Comparison of ENCODE assay signal across 7 mouse cellular contexts in the genomic region with DNA sequence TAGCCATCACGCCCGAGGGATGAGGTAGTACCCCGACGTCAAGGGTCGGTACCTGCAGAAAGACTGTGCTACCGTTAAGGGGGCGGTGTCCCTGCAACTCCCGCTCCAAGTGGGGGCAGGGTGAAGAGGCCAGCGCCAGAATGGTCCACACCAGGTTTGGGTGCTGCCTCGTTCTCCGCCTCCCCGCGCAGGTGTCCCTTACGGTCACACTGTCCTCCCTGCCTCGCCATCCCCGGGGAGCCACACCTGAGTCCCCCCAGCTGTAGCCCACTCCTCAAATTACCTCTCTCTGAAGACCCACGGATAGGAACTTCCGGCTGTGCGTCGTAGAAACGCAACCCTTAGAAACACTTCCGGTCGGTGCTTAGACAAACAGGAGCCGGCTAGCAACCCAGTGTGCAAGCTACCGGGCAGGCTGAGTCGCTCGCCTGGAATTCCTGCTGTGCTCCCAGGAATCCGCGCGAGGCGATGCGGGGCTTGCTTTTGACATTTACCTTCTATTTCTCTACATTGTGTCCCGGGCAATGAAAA. TPM values are rescaled to one million over a fixed set of nuclear protein-coding genes. Genes with fewer than 3 reads are reported as not detected.
DNase-seq lines count a peak whose midpoint lies in the region; ATAC-seq lines count a peak whose summit lies in the region.

Gene Dmap1 (minus strand): TSS at position 343 of the 531 bp plus-strand sequence.

- H3K9ac ChIP-seq in limb, embryonic 11.5 days (ENCODE audit: low read length) = peak within 1 kb of the TSS; percentile 83
- H3K9ac ChIP-seq in midbrain, embryonic 14.5 days (replicated peaks; ENCODE audit: low read length) = peak within 1 kb of the TSS; percentile 64

- ATAC-seq in granulocyte monocyte progenitor cell, adult 5-6 weeks (replicated peaks; ENCODE audit: poor library complexity, severe bottlenecking) = peak; percentile 87
- peak; percentile 80 for ATAC-seq in limb, embryonic 11.5 days (ENCODE audit: insufficient number of reproducible peaks, low FRiP score, low TSS enrichment, low read depth)
- peak; percentile 86 for ATAC-seq in midbrain, embryonic 14.5 days (ENCODE audit: low FRiP score, low TSS enrichment)

- H3K36me3 ChIP-seq in embryonic facial prominence, embryonic 10.5 days (replicated peaks) = peaks cover 40% of the 10 kb centered on the region
- no peaks in the 10 kb centered on the region; the same call in 1 of the 2 replicates for H3K36me3 ChIP-seq in limb, embryonic 11.5 days (ENCODE audit: control insufficient read depth, insufficient read depth, low read length)
- peaks cover 33% of the 10 kb centered on the region for H3K36me3 ChIP-seq in midbrain, embryonic 14.5 days (ENCODE audit: control insufficient read depth, insufficient read depth, low read length)

- H3K27ac ChIP-seq in embryonic facial prominence, embryonic 10.5 days (replicated peaks) = peak within 1 kb of the TSS; percentile 90
- no peak within 1 kb of the TSS for H3K27ac ChIP-seq in limb, embryonic 11.5 days (replicated peaks; ENCODE audit: low read depth, low read length)
- H3K27ac ChIP-seq in midbrain, embryonic 14.5 days (replicated peaks; ENCODE audit: low read depth, low read length) = 0 out of 2 replicates have a peak within 1 kb of the TSS, but pooled peaks have one; percentile 37

- no peaks in the 10 kb centered on the region for H3K27me3 ChIP-seq in embryonic facial prominence, embryonic 10.5 days (replicated peaks; ENCODE audit: low read depth, poor library complexity, severe bottlenecking)
- H3K27me3 ChIP-seq in limb, embryonic 11.5 days (ENCODE audit: control insufficient read depth, insufficient read depth, low read length) = no peaks in the 10 kb centered on the region
- no peaks in the 10 kb centered on the region for H3K27me3 ChIP-seq in midbrain, embryonic 14.5 days (ENCODE audit: control insufficient read depth, insufficient read depth, low read length)

- peak within 1 kb of the TSS; percentile 94 for H3K4me3 ChIP-seq in embryonic facial prominence, embryonic 10.5 days
- H3K4me3 ChIP-seq in limb, embryonic 11.5 days (ENCODE audit: low read depth, low read length) = peak within 1 kb of the TSS; percentile 87
- peak within 1 kb of the TSS; percentile 55 for H3K4me3 ChIP-seq in midbrain, embryonic 14.5 days (replicated peaks; ENCODE audit: low read depth, low read length)

- H3K4me2 ChIP-seq in limb, embryonic 11.5 days (ENCODE audit: low read depth, severe bottlenecking) = peak within 1 kb of the TSS; percentile 84
- H3K4me2 ChIP-seq in midbrain, embryonic 14.5 days (ENCODE audit: low read length) = peak within 1 kb of the TSS; percentile 90

- DNase-seq in adrenal gland, postnatal 14 days = peak; percentile 89
- DNase-seq in embryonic facial prominence, embryonic 10.5 days (ENCODE audit: low spot score) = peak; percentile 91
- DNase-seq in kidney, adult 11 months = peak; percentile 74
- peak; percentile 97 for DNase-seq in limb, embryonic 11.5 days (ENCODE audit: low spot score)
- DNase-seq in midbrain, embryonic 14.5 days = peak; percentile 95
- peak; percentile 54 to 74 for DNase-seq in spleen, adult 18-20 months

- 0% methylated on average over 33 of the region's 33 CpGs for WGBS in embryonic facial prominence, embryonic 10.5 days
- WGBS in limb, embryonic 11.5 days = under 1% methylated on average over 33 of the region's 33 CpGs
- under 1% methylated on average over 33 of the region's 33 CpGs for WGBS in midbrain, embryonic 14.5 days

- no peaks in the 10 kb centered on the region for H3K9me3 ChIP-seq in embryonic facial prominence, embryonic 10.5 days
- H3K9me3 ChIP-seq in limb, embryonic 11.5 days (ENCODE audit: control insufficient read depth, low read length) = no peaks in the 10 kb centered on the region
- H3K9me3 ChIP-seq in midbrain, embryonic 14.5 days (ENCODE audit: control insufficient read depth, low read length) = no peaks in the 10 kb centered on the region

- peaks cover 20% of the 10 kb centered on the region for H3K4me1 ChIP-seq in embryonic facial prominence, embryonic 10.5 days
- H3K4me1 ChIP-seq in limb, embryonic 11.5 days (ENCODE audit: control insufficient read depth, insufficient read depth, low read length) = peaks cover 4% of the 10 kb centered on the region
- H3K4me1 ChIP-seq in midbrain, embryonic 14.5 days (ENCODE audit: control insufficient read depth, insufficient read depth, low read length) = peaks cover 6% of the 10 kb centered on the region

RNA-seq across cellular contexts. Expression of gene Dmap1, which starts in this region (rescaled TPM):
- 21.4 and 27.5 TPM in 2 replicates for total RNA-seq in adrenal gland, postnatal 14 days (2021)
- polyA plus RNA-seq in embryonic facial prominence, embryonic 10.5 days (2016; fragmentation: Nextera tagmentation; extraction: Ambion mirVana) = 78.4 and 80.0 TPM in 2 replicates
- total RNA-seq in granulocyte monocyte progenitor cell, adult 5-6 weeks (2014; fragmentation: Nextera tagmentation) = 32.0 and 32.8 TPM in 2 replicates
- total RNA-seq in granulocyte monocyte progenitor cell, adult 5-6 weeks (2017) = 26.2 and 27.8 TPM in 2 replicates
- polyA plus RNA-seq in limb, embryonic 11.5 days (2014; fragmentation: Nextera tagmentation; extraction: Ambion mirVana) = 90.5 and 93.2 TPM in 2 replicates
- 86.6 and 91.5 TPM in 2 replicates for polyA plus RNA-seq in midbrain, embryonic 14.5 days (2014; fragmentation: Nextera tagmentation; extraction: Ambion mirVana)
